Mouse (Mus musculus) cerebellum, adult 2 months (tissue): ENCODE measurements around the gene Timm17b.

Experiments used
- CTCF ChIP-seq: fragments of 200-500 bp; IDR thresholded peaks from 2 replicates; pipeline ENCODE4 v1.5.1; 2011; ENCODE audit warnings: low read depth, mild to moderate bottlenecking, control low read depth, low read length, moderate library complexity, borderline replicate concordance; ENCODE audit not compliant: insufficient read depth
- POLR2A ChIP-seq: fragments of 200-500 bp; IDR thresholded peaks from 2 replicates; pipeline ENCODE4 v1.6.1; 2011; ENCODE audit warnings: low read length, control low read depth, borderline replicate concordance; ENCODE audit not compliant: insufficient read depth

DNA sequence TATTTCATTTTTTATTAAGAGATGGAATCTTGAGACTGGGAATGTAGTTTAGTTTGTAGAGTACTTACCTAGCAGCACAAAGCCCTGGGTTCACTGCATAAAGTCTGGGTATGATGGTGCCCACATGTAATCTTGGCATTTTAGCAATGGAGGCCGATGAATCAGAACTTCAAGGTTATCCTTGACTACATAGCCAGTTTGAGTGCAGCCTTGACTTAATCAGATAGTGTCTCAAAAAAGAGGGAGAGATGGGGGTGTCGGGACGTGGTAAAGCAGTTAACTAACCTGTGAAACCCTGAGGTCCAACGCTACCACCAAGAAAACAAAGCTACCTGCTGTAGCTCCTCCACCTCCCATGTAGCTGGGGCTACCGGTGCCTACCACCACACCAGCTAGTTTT, 5.3 kb downstream of the Timm17b start:
- TF ChIP-seq CTCF: no peak
- no peak for TF ChIP-seq POLR2A
